Mouse (Mus musculus) intestine, postnatal 0 days (tissue): Measurements from ENCODE around the gene Aldh5a1. TPM values are rescaled to one million over a fixed set of nuclear protein-coding genes. Genes with fewer than 3 reads are reported as not detected.

ENCODE experiments used
- ATAC-seq: fragments of 200-750 bp; cut with Nextera tagmentation; 2 replicates; pipeline ENCODE4 v1.8.0; 2017; ENCODE audit warnings: mild to moderate bottlenecking, moderate TSS enrichment, moderate library complexity
- H3K27ac ChIP-seq: fragments of 300-500 bp; sonication (generic); 2 replicates; pipeline ENCODE4 v1.5.1; 2014; ENCODE audit warnings: mild to moderate bottlenecking, low read depth, low read length, moderate library complexity
- H3K27me3 ChIP-seq: fragments of 300-500 bp; sonication (generic); replicated peaks from 2 replicates; pipeline ENCODE4 v1.6.1; 2014; ENCODE audit warnings: low read length, mixed read lengths; ENCODE audit not compliant: control insufficient read depth, insufficient read depth
- H3K36me3 ChIP-seq: fragments of 300-500 bp; sonication (generic); 2 replicates; pipeline ENCODE4 v1.6.1; 2014; ENCODE audit warnings: mild to moderate bottlenecking, moderate library complexity; ENCODE audit not compliant: control insufficient read depth, insufficient read depth
- H3K4me1 ChIP-seq: fragments of 300-500 bp; sonication (generic); replicated peaks from 2 replicates; pipeline ENCODE4 v1.6.1; 2014; ENCODE audit warnings: antibody characterized with exemption, low read length, mixed read lengths; ENCODE audit not compliant: control insufficient read depth, insufficient read depth
- H3K4me2 ChIP-seq: fragments of 300-500 bp; sonication (generic); replicated peaks from 2 replicates; pipeline ENCODE4 v1.6.1; 2014; ENCODE audit warnings: low read depth, mild to moderate bottlenecking, moderate library complexity
- H3K4me3 ChIP-seq: fragments of 300-500 bp; sonication (generic); 2 replicates; pipeline ENCODE4 v1.5.1; 2014; ENCODE audit warnings: low read depth, low read length
- H3K9ac ChIP-seq: fragments of 300-500 bp; sonication (generic); 2 replicates; pipeline ENCODE4 v1.6.1; 2014; ENCODE audit warnings: mild to moderate bottlenecking, low read depth, low read length
- H3K9me3 ChIP-seq: fragments of 300-500 bp; sonication (generic); 2 replicates; pipeline ENCODE4 v1.6.1; 2016; ENCODE audit warnings: mixed run types; ENCODE audit not compliant: control insufficient read depth
- CTCF ChIP-seq: sonication (generic); IDR thresholded peaks from 2 replicates; pipeline ENCODE4 v1.5.1; 2016; ENCODE audit warnings: low read depth, mild to moderate bottlenecking, control low read depth, antibody characterized with exemption, moderate library complexity
- WGBS: fragments of 180-500 bp; shearing (Covaris S2); extraction: QIAGEN DNeasy Blood & Tissue Kit; methylation state at CpG from one replicate; pipeline ENCODE4 v1.1.7; 2014; 5-methylcytosine and 5-hydroxymethylcytosine counted together
- polyA plus RNA-seq: library from polyadenylated mRNA; unstranded; fragments of >200 nt; fragmentation: Nextera tagmentation; extraction: Ambion mirVana; gene quantifications from 2 replicates; pipeline ENCODE4 v1.2.1, GENCODE M21; 2015

The Aldh5a1 gene
- polyA plus RNA-seq, 1 experiment from 2014 or later = 5.4 TPM

DNA sequence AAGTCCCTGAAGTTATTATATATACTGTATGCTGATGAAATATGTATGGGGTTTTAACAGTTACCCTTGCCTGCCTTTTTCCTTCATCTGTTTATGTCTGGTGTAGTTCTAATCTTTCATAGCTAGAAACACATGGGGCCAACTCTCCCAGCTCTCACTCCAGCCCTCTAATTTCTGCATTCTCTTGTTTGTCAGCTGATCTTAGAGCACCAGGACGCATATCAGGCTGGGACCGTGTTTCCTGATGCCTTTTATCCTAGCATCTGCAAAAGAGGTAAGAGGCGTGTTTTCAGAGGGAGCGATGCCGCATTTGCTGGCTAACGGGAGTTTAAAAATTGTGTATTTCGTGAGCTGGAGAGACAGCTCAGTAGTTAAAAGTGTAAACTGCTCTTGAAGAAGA is 15.2 kb upstream of the Aldh5a1 start:
- no peak for ATAC-seq
- H3K27ac ChIP-seq = no peak overlapping the region
- H3K4me2 ChIP-seq = no peak overlapping the region
- no peaks in the 10 kb centered on the region for H3K27me3 ChIP-seq
- TF ChIP-seq CTCF = no peak
- H3K4me1 ChIP-seq = no peaks in the 10 kb centered on the region
- no peaks in the 10 kb centered on the region for H3K9me3 ChIP-seq
- whole genome bisulfite sequencing = 72% methylated on average over 7 of the region's 7 CpGs
- no peaks in the 10 kb centered on the region for H3K36me3 ChIP-seq
- no peak overlapping the region for H3K9ac ChIP-seq
- H3K4me3 ChIP-seq = no peak overlapping the region

DNA sequence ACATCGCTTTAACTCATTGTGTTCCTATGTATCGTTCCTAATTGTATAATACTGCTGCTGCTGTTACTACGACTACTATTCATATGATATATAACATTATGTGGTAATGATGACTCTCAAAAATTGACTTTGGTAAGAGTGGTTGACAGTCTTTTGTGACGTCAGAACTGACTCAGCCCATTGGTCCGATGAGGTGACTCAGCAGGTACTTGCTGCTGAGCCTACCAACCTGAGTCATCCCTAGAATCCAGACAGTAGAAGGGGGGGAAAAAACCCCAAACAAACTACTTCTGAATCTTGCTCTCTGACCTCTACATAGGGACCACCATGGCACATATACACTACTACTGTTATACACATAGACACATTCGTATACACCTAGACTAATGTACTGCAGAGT is 11.4 kb upstream of the Aldh5a1 start:
- Histone ChIP-seq H3K4me2 (no peak overlapping the region), H3K4me3 (no peak overlapping the region), H3K36me3 (no peaks in the 10 kb centered on the region), H3K4me1 (no peaks in the 10 kb centered on the region), H3K27me3 (no peaks in the 10 kb centered on the region), H3K9me3 (no peaks in the 10 kb centered on the region), H3K9ac (no peak overlapping the region), H3K27ac (no peak overlapping the region)
- TF ChIP-seq CTCF = no peak
- WGBS = 85% methylated on average over 6 of the region's 6 CpGs
- ATAC-seq = no peak

DNA sequence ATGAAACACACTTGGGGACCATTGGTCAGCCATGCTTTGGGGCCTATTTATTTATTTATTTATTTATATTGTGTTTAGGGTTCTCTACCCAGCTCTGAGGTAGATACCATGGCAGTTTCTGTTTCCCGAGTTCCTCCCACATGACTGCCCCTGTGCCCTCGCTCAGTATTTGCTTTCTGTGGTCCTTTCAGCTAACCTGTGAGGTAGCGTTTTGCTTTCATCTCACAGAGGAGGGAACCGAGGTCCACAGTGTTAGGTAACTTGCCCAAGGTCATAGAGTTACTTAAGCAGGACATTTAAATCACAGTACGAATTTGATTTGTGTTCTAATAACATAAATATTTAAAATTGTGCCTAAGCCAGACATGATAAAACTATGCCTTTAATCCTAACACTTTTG is 9.7 kb upstream of the Aldh5a1 start:
- 79% methylated on average over 5 of the region's 5 CpGs for WGBS
- no peak overlapping the region for H3K27ac ChIP-seq
- ATAC-seq = no peak
- H3K9me3 ChIP-seq = no peaks in the 10 kb centered on the region
- no peaks in the 10 kb centered on the region for H3K27me3 ChIP-seq
- no peak overlapping the region for H3K4me3 ChIP-seq
- no peaks in the 10 kb centered on the region for H3K4me1 ChIP-seq
- H3K4me2 ChIP-seq = no peak overlapping the region
- no peak for TF ChIP-seq CTCF
- no peak overlapping the region for H3K9ac ChIP-seq
- H3K36me3 ChIP-seq = no peaks in the 10 kb centered on the region

DNA sequence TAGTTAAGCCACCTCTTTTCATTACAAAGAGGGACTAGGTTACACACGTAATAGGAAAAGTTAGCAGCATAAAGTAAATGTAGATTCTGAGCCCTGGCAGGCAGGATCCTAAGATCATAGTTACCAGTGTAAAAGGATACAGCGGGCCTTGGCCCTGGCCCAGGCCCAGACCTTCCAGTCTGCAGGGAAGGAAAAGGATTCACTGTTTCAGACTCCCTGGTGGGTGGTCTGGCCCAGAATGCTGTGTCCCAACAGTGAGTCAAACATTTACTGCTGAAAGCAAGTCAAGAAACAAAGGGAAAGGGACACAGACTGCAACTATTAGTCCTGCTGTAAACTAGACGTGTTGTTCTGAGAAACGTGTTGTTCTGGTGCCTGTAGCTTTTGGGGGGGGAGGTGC is 8.1 kb upstream of the Aldh5a1 start:
- 32% methylated on average over 4 of the region's 4 CpGs for WGBS
- no peak for ATAC-seq

DNA sequence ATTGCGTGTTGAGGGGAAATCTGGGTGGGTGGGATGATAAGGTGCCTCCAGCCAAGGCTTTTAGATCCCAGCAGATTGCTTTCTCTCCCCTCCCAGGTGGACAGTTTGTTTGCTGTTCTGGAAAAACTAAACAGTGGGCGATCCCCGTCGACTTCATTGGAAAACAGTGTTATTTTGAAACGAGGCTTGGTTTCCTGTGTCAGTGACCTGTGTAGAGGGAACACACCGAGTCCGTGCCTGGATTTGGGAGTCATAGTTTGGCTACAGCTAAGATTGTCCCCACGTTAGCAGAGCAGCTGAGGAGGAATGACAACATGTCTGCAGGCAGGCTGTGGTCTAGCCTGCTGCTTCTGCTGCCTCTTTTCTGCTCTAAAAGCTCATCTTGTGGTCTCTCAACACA is 5.8 kb upstream of the Aldh5a1 start:
- H3K9ac ChIP-seq = no peak overlapping the region
- H3K27me3 ChIP-seq = no peaks in the 10 kb centered on the region
- WGBS = 48% methylated on average over 8 of the region's 8 CpGs
- no peak overlapping the region for H3K4me2 ChIP-seq
- no peaks in the 10 kb centered on the region for H3K36me3 ChIP-seq
- no peak overlapping the region for H3K4me3 ChIP-seq
- TF ChIP-seq CTCF = no peak
- H3K4me1 ChIP-seq = no peaks in the 10 kb centered on the region
- ATAC-seq = no peak
- H3K9me3 ChIP-seq = no peaks in the 10 kb centered on the region
- H3K27ac ChIP-seq = no peak overlapping the region

More for the DNA sequence above, 8.1 kb upstream of the Aldh5a1 start:
- H3K9ac ChIP-seq = no peak overlapping the region
- H3K9me3 ChIP-seq = no peaks in the 10 kb centered on the region
- H3K27me3 ChIP-seq = no peaks in the 10 kb centered on the region
- H3K4me2 ChIP-seq = no peak overlapping the region
- H3K36me3 ChIP-seq = no peaks in the 10 kb centered on the region
- no peak for TF ChIP-seq CTCF
- H3K27ac ChIP-seq = no peak overlapping the region
- no peak overlapping the region for H3K4me3 ChIP-seq
- H3K4me1 ChIP-seq = no peaks in the 10 kb centered on the region

DNA sequence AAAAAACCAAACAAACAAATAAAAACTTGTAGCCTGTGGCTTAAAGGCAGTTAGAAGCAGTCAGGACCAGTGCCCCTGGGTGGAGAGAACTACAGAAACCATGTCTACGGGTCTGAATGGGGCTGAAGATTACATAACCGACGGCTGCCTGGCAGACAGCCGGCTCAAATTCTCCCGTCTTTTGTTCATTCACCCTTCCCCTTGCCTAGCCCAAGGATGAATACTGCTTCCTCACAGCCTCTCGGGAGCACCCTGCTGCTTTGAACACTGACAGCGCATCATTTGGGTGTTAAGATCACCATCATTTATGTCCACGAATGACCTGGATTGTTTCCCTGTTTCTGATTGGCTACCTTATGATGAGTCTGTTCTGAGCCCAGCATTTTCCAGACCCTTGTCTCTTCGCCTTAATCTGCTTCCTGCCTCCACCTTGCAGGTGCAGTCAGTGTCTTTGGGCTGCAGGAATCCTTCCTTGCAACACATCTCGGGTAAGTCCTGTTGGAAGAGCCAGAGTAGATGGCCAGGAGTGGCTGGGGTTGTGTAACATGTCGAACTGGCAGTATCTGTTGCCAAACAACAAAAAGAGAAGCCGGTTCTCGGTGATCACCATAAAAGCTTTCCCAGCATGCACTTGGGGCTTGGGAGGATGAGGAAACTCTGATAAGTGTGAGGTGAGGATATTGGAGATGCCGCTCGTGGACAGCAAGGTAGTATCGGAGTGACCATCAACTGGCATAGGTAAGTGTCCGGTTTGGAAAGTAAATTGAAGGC is 5.2 kb upstream of the Aldh5a1 start, which contains the start of gene Gpld1:
Gene Gpld1, plus strand, starts transcription at position 641 of the 771 bp plus-strand sequence.
- H3K36me3 ChIP-seq = no peaks in the 10 kb centered on the region
- WGBS = 65% methylated on average over 17 of the region's 17 CpGs

More for the DNA sequence above, 5.2 kb upstream of the Aldh5a1 start, which contains the start of gene Gpld1:
- no peak within 1 kb of the TSS for H3K4me3 ChIP-seq
- no peak within 1 kb of the TSS for H3K4me2 ChIP-seq
- ATAC-seq = no peak
- H3K27me3 ChIP-seq = no peaks in the 10 kb centered on the region
- H3K9me3 ChIP-seq = no peaks in the 10 kb centered on the region
- no peak for TF ChIP-seq CTCF
- no peak within 1 kb of the TSS for H3K27ac ChIP-seq
- no peaks in the 10 kb centered on the region for H3K4me1 ChIP-seq
- H3K9ac ChIP-seq = no peak within 1 kb of the TSS
